Mouse (Mus musculus): Measurements from ENCODE around the gene Ramp2.

Gene Ramp2

DNA sequence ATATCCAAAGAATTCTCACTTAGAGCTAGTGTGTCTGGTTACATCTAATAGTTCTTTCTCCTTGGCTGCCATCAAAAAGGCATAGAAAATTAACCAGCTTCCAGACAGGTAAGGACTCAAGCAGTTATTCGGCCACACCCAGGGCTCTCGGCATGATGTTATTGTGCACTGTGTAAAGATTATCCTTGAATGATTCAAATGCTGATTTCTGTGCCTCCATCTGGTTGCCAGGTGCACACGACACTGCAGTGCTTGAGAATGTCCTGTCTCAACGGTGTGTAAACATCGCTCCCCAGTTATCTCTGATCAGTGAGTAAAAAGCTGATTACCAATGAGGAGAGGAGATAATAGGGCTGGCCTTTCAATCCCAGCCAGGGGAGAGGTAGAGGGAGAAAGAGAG, 61.9 kb downstream of the Ramp2 start:
- TF ChIP-seq GATA4 (IDR thresholded peaks at IDR 0.05; ENCODE audit: insufficient replicate concordance, low read length) = no peak

Measured in liver, adult (tissue).